Mouse (Mus musculus): Measurements from ENCODE around the gene Mga. TPM values are rescaled to one million over a fixed set of nuclear protein-coding genes. Genes with fewer than 3 reads are reported as not detected.

Mga gene
- 18.3 and 23.8 TPM in 2 replicates for polyA plus RNA-seq (2012; rRNA removed)

- WGBS: under 1% methylated on average over 58 of the region's 58 CpGs
- DNase-seq: peak; percentile 94
- peak; percentile 63; the same call in 1 of the 2 replicates for TF ChIP-seq POLR2A (IDR thresholded peaks at IDR 0.05; ENCODE audit: borderline replicate concordance, extremely low read depth, low read depth, low read length)
- TF ChIP-seq CTCF (IDR thresholded peaks at IDR 0.05; ENCODE audit: insufficient read depth, low read length): no peak
- Histone ChIP-seq H3K4me1 (ENCODE audit: control insufficient read depth, insufficient read depth, low read length) (peaks cover 6% of the 10 kb centered on the region), H3K4me3 (replicated peaks; ENCODE audit: extremely low read depth, low read depth, low read length) (peak within 1 kb of the TSS; percentile 85)
These were observed at the start of gene Mga for GRCm38 (mm10) chr2:119897090-119897732. Gene Mga, plus strand, starts transcription at chr2:119897228.

GRCm38 (mm10) chr2:119853811-119854210, 43.2 kb upstream of the Mga start:
- WGBS: 79% methylated on average over 4 of the region's 4 CpGs
- Histone ChIP-seq H3K4me3 (replicated peaks; ENCODE audit: extremely low read depth, low read depth, low read length) (no peak overlapping the region), H3K4me1 (ENCODE audit: control insufficient read depth, insufficient read depth, low read length) (no peaks in the 10 kb centered on the region)
- TF ChIP-seq CTCF (IDR thresholded peaks at IDR 0.05; ENCODE audit: insufficient read depth, low read length) (no peak), POLR2A (IDR thresholded peaks at IDR 0.05; ENCODE audit: borderline replicate concordance, extremely low read depth, low read depth, low read length) (no peak)
- no peak for DNase-seq

- no peak overlapping the region for H3K4me3 ChIP-seq (replicated peaks; ENCODE audit: extremely low read depth, low read depth, low read length)
- TF ChIP-seq POLR2A (IDR thresholded peaks at IDR 0.05; ENCODE audit: borderline replicate concordance, extremely low read depth, low read depth, low read length) (no peak), CTCF (IDR thresholded peaks at IDR 0.05; ENCODE audit: insufficient read depth, low read length) (no peak)
- DNase-seq: no peak
- WGBS: 64% methylated on average over 6 of the region's 6 CpGs
- no peaks in the 10 kb centered on the region for H3K4me1 ChIP-seq (ENCODE audit: control insufficient read depth, insufficient read depth, low read length)
These were observed 41.6 kb upstream of the Mga start for GRCm38 (mm10) chr2:119855310-119855850.

- TF ChIP-seq CTCF (IDR thresholded peaks at IDR 0.05; ENCODE audit: insufficient read depth, low read length): no peak
- TF ChIP-seq POLR2A (IDR thresholded peaks at IDR 0.05; ENCODE audit: borderline replicate concordance, extremely low read depth, low read depth, low read length): no peak
- no peaks in the 10 kb centered on the region for H3K4me1 ChIP-seq (ENCODE audit: control insufficient read depth, insufficient read depth, low read length)
- WGBS: 86% methylated on average over 2 of the region's 2 CpGs
- DNase-seq: no peak
- no peak overlapping the region for H3K4me3 ChIP-seq (replicated peaks; ENCODE audit: extremely low read depth, low read depth, low read length)
These were observed 39.7 kb upstream of the Mga start for GRCm38 (mm10) chr2:119857341-119857740.

GRCm38 (mm10) chr2:119864484-119864883, 32.5 kb upstream of the Mga start:
- no peak overlapping the region for H3K4me3 ChIP-seq (replicated peaks; ENCODE audit: extremely low read depth, low read depth, low read length)
- H3K4me1 ChIP-seq (ENCODE audit: control insufficient read depth, insufficient read depth, low read length): no peaks in the 10 kb centered on the region
- 64% methylated on average over 4 of the region's 4 CpGs for WGBS
- DNase-seq: no peak
- TF ChIP-seq CTCF (IDR thresholded peaks at IDR 0.05; ENCODE audit: insufficient read depth, low read length) (no peak), POLR2A (IDR thresholded peaks at IDR 0.05; ENCODE audit: borderline replicate concordance, extremely low read depth, low read depth, low read length) (no peak)

GRCm38 (mm10) chr2:119872371-119873104, 24.5 kb upstream of the Mga start:
- WGBS: under 1% methylated on average over 72 of the region's 73 CpGs
- H3K4me3 ChIP-seq (replicated peaks; ENCODE audit: extremely low read depth, low read depth, low read length): peak overlapping the region; percentile 75
- DNase-seq: peak; percentile 73
- H3K4me1 ChIP-seq (ENCODE audit: control insufficient read depth, insufficient read depth, low read length): no peaks in the 10 kb centered on the region
- TF ChIP-seq CTCF (IDR thresholded peaks at IDR 0.05; ENCODE audit: insufficient read depth, low read length) (no peak), POLR2A (IDR thresholded peaks at IDR 0.05; ENCODE audit: borderline replicate concordance, extremely low read depth, low read depth, low read length) (0 out of 2 replicates have a peak, but pooled peaks have one; percentile 35)

- no peak for DNase-seq
- Histone ChIP-seq H3K4me1 (ENCODE audit: control insufficient read depth, insufficient read depth, low read length) (no peaks in the 10 kb centered on the region), H3K4me3 (replicated peaks; ENCODE audit: extremely low read depth, low read depth, low read length) (peak overlapping the region; percentile 75)
- TF ChIP-seq CTCF (IDR thresholded peaks at IDR 0.05; ENCODE audit: insufficient read depth, low read length) (no peak), POLR2A (IDR thresholded peaks at IDR 0.05; ENCODE audit: borderline replicate concordance, extremely low read depth, low read depth, low read length) (peak; percentile 31; the same call in 1 of the 2 replicates)
- WGBS: under 1% methylated on average over 39 of the region's 39 CpGs
These were observed 23.9 kb upstream of the Mga start for GRCm38 (mm10) chr2:119873105-119873464.

GRCm38 (mm10) chr2:119875981-119876380, 21.0 kb upstream of the Mga start:
- TF ChIP-seq POLR2A (IDR thresholded peaks at IDR 0.05; ENCODE audit: borderline replicate concordance, extremely low read depth, low read depth, low read length) (no peak), CTCF (IDR thresholded peaks at IDR 0.05; ENCODE audit: insufficient read depth, low read length) (no peak)
- H3K4me1 ChIP-seq (ENCODE audit: control insufficient read depth, insufficient read depth, low read length): no peaks in the 10 kb centered on the region
- DNase-seq: no peak

GRCm38 (mm10) chr2:119887201-119887600, 9.8 kb upstream of the Mga start:
- Histone ChIP-seq H3K4me3 (replicated peaks; ENCODE audit: extremely low read depth, low read depth, low read length) (no peak overlapping the region), H3K4me1 (ENCODE audit: control insufficient read depth, insufficient read depth, low read length) (no peaks in the 10 kb centered on the region)
- WGBS: 84% methylated on average over 3 of the region's 3 CpGs
- DNase-seq: no peak
- TF ChIP-seq POLR2A (IDR thresholded peaks at IDR 0.05; ENCODE audit: borderline replicate concordance, extremely low read depth, low read depth, low read length): no peak
- no peak for TF ChIP-seq CTCF (IDR thresholded peaks at IDR 0.05; ENCODE audit: insufficient read depth, low read length)

More at GRCm38 (mm10) chr2:119875981-119876380, 21.0 kb upstream of the Mga start:
- no peak overlapping the region for H3K4me3 ChIP-seq (replicated peaks; ENCODE audit: extremely low read depth, low read depth, low read length)

Data from lung, adult 2 months (tissue).